Mouse (Mus musculus) neural tube, embryonic 11.5 days (tissue): ENCODE results near the gene Tssk1. TPM values are rescaled to one million over a fixed set of nuclear protein-coding genes. Genes with fewer than 3 reads are reported as not detected.

Source experiments
- ATAC-seq: fragments of 200-750 bp; cut with Nextera tagmentation; 2 replicates; pipeline ENCODE4 v1.8.0; 2017; ENCODE audit warnings: moderate number of reproducible peaks, mild to moderate bottlenecking, moderate TSS enrichment, moderate library complexity; ENCODE audit not compliant: insufficient read depth, low FRiP score, low TSS enrichment
- DNase-seq: peaks from one replicate; pipeline ENCODE4 v3.0.0-alpha.2; 2015; ENCODE audit warnings: low spot score
- H3K27ac ChIP-seq: fragments of 300-500 bp; sonication (generic); 2 replicates; pipeline ENCODE4 v1.5.1; 2014; ENCODE audit warnings: low read depth, mild to moderate bottlenecking, low read length
- H3K27me3 ChIP-seq: fragments of 300-500 bp; sonication (generic); 2 replicates; pipeline ENCODE4 v1.6.1; 2014; ENCODE audit warnings: mild to moderate bottlenecking, low read length, mixed read lengths; ENCODE audit not compliant: control insufficient read depth, insufficient read depth
- H3K36me3 ChIP-seq: fragments of 300-500 bp; sonication (generic); 2 replicates; pipeline ENCODE4 v1.6.1; 2014; ENCODE audit warnings: mild to moderate bottlenecking, low read length, moderate library complexity, mixed read lengths; ENCODE audit not compliant: control insufficient read depth, insufficient read depth
- H3K4me1 ChIP-seq: fragments of 300-500 bp; sonication (generic); 2 replicates; pipeline ENCODE4 v1.6.1; 2014; ENCODE audit warnings: low read length, mixed read lengths; ENCODE audit not compliant: control insufficient read depth, insufficient read depth
- H3K4me2 ChIP-seq: fragments of 300-500 bp; sonication (generic); 2 replicates; pipeline ENCODE4 v1.6.1; 2014; ENCODE audit warnings: low read depth, mild to moderate bottlenecking, moderate library complexity
- H3K4me3 ChIP-seq: fragments of 300-500 bp; sonication (generic); 2 replicates; pipeline ENCODE4 v1.5.1; 2014; ENCODE audit warnings: low read depth, low read length
- H3K9ac ChIP-seq: fragments of 300-500 bp; sonication (generic); 2 replicates; pipeline ENCODE4 v1.6.1; 2014; ENCODE audit warnings: mild to moderate bottlenecking, low read length
- H3K9me3 ChIP-seq: fragments of 300-500 bp; sonication (generic); 2 replicates; pipeline ENCODE4 v1.6.1; 2016; ENCODE audit warnings: low read length; ENCODE audit not compliant: control insufficient read depth
- whole genome bisulfite sequencing: fragments of 180-500 bp; shearing (Covaris S2); extraction: QIAGEN DNeasy Blood & Tissue Kit; methylation state at CpG from one replicate; pipeline ENCODE4 v1.1.7; 2014; 5-methylcytosine and 5-hydroxymethylcytosine counted together
- polyA plus RNA-seq: library from polyadenylated mRNA; unstranded; fragments of >200 nt; fragmentation: Nextera tagmentation; extraction: Ambion mirVana; gene quantifications from 2 replicates; pipeline ENCODE4 v1.2.1, GENCODE M21; 2014

Tssk1 gene
- polyA plus RNA-seq, 1 experiment from 2014 or later = 0.05 TPM

GRCm38 (mm10) chr16:17939255-17939751 is 45.3 kb downstream of the Tssk1 start:
- no peak for ATAC-seq
- no peak overlapping the region for H3K27ac ChIP-seq
- DNase-seq = no peak
- no peak overlapping the region for H3K4me3 ChIP-seq
- 64% methylated on average over 9 of the region's 9 CpGs for WGBS
- H3K27me3 ChIP-seq = no peaks in the 10 kb centered on the region
- no peak overlapping the region for H3K4me2 ChIP-seq
- H3K9ac ChIP-seq = no peak overlapping the region
- no peaks in the 10 kb centered on the region for H3K4me1 ChIP-seq
- no peaks in the 10 kb centered on the region for H3K9me3 ChIP-seq
- no peaks in the 10 kb centered on the region for H3K36me3 ChIP-seq

- no peak overlapping the region for H3K4me2 ChIP-seq
- no peak overlapping the region for H3K9ac ChIP-seq
- no peaks in the 10 kb centered on the region for H3K27me3 ChIP-seq
- WGBS = 69% methylated on average over 8 of the region's 8 CpGs
- DNase-seq (no peak), ATAC-seq (no peak)
- H3K36me3 ChIP-seq = no peaks in the 10 kb centered on the region
- H3K9me3 ChIP-seq = no peaks in the 10 kb centered on the region
- no peak overlapping the region for H3K27ac ChIP-seq
- H3K4me1 ChIP-seq = no peaks in the 10 kb centered on the region
- no peak overlapping the region for H3K4me3 ChIP-seq
These were observed 49.4 kb downstream of the Tssk1 start for GRCm38 (mm10) chr16:17943466-17943865.

- no peak for DNase-seq
- H3K4me2 ChIP-seq = no peak overlapping the region
- ATAC-seq = no peak
These were observed 51.2 kb downstream of the Tssk1 start for GRCm38 (mm10) chr16:17945081-17945831.

More at GRCm38 (mm10) chr16:17945081-17945831, 51.2 kb downstream of the Tssk1 start:
- WGBS = 53% methylated on average over 7 of the region's 7 CpGs
- Histone ChIP-seq H3K4me3 (no peak overlapping the region), H3K27ac (no peak overlapping the region), H3K9ac (no peak overlapping the region), H3K4me1 (no peaks in the 10 kb centered on the region), H3K9me3 (no peaks in the 10 kb centered on the region), H3K36me3 (no peaks in the 10 kb centered on the region), H3K27me3 (no peaks in the 10 kb centered on the region)

Other genes with a start within 250 kb of the Tssk1 start
- 3.5 and 4.7 TPM in 2 replicates for gene Ccdc74a, start 247.8 kb upstream of the Tssk1 start, polyA plus RNA-seq
- gene Med15, start 161.3 kb upstream of the Tssk1 start, polyA plus RNA-seq = 40.2 and 40.4 TPM in 2 replicates
- 62.1 and 62.4 TPM in 2 replicates for gene Klhl22, start 134.6 kb upstream of the Tssk1 start, polyA plus RNA-seq
- gene Scarf2, start 96.9 kb upstream of the Tssk1 start, polyA plus RNA-seq = 9.5 and 13.1 TPM in 2 replicates
- 0.19 and 0.36 TPM in 2 replicates for gene B830017H08Rik, start 61.1 kb upstream of the Tssk1 start, polyA plus RNA-seq
- gene Car15, start 55.9 kb upstream of the Tssk1 start, polyA plus RNA-seq = 3.2 and 3.4 TPM in 2 replicates
- gene Gm20518, start 2.6 kb upstream of the Tssk1 start, polyA plus RNA-seq = 0.09 and 0.36 TPM in 2 replicates
- gene Dgcr2, start 4.3 kb downstream of the Tssk1 start, polyA plus RNA-seq = 95.0 and 110 TPM in 2 replicates
- 0.28 TPM in 1 of 2 replicates, not detected in the other for gene Tssk2, start 4.4 kb downstream of the Tssk1 start, polyA plus RNA-seq
- gene Ess2, start 17.1 kb downstream of the Tssk1 start, polyA plus RNA-seq = 42.0 and 45.1 TPM in 2 replicates
- not detected in 2 replicates for gene Gsc2, start 20.8 kb downstream of the Tssk1 start, polyA plus RNA-seq
- gene Slc25a1, start 34.0 kb downstream of the Tssk1 start, polyA plus RNA-seq = 127 and 131 TPM in 2 replicates
- not detected in 2 replicates for gene Vpreb2, start 86.2 kb downstream of the Tssk1 start, polyA plus RNA-seq
- gene Dgcr6, start 158.6 kb downstream of the Tssk1 start, polyA plus RNA-seq = 142 and 147 TPM in 2 replicates
- gene Prodh, start 196.0 kb downstream of the Tssk1 start, polyA plus RNA-seq = 8.6 and 10.3 TPM in 2 replicates
- 9.6 and 10.7 TPM in 2 replicates for gene Rtn4r, start 233.4 kb downstream of the Tssk1 start, polyA plus RNA-seq